Mouse (Mus musculus) cerebral cortex, adult 2 months (tissue): ENCODE measurements around the gene Mrpl33.

Experiments
- WGBS: fragments of 180-500 bp; shearing (Covaris S2); methylation state at CpG from one replicate; pipeline ENCODE4 v1.1.7; 2018; 5-methylcytosine and 5-hydroxymethylcytosine counted together

Mrpl33 gene

DNA sequence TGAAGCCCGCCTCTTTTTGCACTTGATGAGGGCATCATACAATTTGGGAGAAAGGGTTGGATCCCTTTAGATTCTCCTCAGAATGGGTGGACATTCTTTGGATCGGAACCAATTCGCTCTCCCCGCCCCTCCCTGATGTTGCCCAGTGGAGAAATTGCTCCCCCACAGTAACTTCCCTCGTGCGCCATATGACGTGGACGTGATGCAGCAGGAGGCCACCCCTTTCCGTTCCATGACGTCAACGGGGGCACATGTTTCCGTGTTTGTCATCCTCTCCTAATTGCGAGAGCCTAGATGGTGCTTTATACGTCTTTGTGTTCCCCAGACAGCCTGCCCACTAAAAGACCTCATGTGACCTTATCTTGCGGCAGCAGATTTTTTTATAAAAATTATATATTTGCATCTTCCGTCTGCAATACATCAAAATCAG, 101.6 kb downstream of the Mrpl33 start:
- 1% methylated on average over 16 of the region's 16 CpGs for WGBS

DNA sequence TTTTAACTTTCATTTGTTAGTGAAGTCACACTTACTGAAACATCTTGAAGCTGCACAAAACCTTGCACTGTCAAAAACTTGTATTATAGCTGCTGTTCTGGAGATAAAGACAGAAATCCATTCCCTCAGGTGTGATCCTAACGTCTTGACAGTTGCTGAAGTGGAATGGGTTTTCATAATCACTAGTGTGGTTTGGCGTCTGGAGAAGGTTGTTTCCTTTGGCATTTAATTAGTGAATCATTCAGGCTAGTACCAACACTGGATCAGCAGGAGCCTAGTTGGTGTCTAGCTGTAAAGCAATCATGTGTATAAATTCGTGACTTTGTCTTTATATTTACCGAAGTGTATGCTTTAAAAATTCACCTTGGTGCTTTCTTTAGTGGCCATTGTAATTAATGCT, 102.2 kb downstream of the Mrpl33 start:
- 30% methylated on average over 4 of the region's 4 CpGs for WGBS

DNA sequence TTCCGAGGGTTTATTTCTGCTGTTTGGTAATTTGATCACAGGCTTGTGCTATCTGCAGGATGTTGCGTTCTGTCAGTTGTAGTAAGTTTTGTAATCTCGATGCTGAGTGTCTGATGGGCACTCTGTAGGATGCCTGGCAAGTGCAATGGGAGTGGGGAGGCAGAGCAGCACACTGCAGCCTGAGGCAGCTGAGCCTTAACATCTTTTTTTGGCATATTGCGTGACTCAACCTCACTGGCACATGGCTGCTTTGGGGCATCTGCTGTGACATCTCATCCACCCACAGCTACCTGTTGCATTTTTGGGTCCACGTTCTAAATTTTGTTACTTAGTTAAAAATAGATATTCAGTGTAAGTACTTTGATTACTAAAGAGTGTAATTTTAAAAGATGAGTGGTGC, 108.2 kb downstream of the Mrpl33 start:
- 56% methylated on average over 5 of the region's 5 CpGs for WGBS

DNA sequence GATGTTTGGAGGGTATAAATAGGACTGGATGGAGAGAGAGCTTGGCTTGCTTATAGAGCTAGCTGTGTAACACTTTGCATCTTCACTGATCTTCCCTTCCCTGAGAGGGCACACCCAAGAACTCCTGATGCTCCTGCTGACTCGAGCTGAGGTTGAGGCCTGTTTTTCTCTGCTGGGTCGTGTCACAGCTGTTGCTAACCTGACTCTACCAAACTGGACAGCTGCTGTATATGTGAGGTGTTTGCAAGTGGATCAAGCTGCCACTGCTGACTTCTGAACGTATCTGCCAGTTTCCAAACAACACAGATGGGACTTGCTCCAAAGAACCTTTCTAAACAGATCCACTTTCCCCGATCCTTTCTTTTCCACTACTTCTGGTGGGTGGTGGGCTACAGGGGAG, 110.1 kb downstream of the Mrpl33 start:
- 80% methylated on average over 4 of the region's 4 CpGs for WGBS

DNA sequence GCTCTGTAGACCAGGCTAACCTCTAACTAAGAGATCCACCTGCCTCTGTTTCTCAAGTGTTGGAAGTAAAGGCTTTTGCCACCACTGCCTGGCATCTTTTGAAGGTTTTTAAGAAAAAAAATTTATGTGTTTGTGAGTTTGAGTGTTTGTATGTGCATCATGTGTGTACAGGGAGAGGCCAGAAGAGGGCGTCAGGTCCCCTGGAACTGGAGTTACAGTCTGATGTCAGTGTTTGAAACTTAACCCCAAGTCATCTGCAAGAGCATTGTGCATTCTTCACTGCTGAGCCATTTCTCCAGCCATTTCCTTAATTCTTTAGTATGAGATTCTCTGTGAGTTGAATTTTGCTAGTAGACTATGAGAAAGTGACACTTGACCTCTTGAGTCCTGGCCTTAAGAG, 112.7 kb downstream of the Mrpl33 start:
- WGBS: 93% methylated on average over 1 of the region's 1 CpGs

DNA sequence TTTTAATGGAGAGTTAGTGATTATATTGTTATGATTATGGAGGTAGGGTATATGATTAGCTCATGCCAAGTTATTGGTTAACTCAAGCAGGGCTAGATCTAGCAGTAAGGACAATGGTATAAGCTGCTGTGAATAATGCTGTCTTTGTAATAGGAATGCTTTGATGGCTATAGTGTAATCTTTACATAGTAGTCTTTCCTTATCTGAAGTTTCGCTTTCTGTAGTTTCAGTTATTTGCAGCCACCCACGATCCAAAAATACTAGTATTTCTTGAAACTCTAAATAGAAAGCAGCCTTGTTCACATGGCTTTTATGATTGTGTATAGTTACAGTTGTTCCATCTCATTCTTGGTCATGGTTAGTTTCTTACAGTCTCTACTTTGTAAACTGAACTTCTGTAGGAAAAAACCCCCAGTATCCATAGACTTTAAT, 116.6 kb downstream of the Mrpl33 start:
- 61% methylated on average over 2 of the region's 2 CpGs for whole genome bisulfite sequencing

DNA sequence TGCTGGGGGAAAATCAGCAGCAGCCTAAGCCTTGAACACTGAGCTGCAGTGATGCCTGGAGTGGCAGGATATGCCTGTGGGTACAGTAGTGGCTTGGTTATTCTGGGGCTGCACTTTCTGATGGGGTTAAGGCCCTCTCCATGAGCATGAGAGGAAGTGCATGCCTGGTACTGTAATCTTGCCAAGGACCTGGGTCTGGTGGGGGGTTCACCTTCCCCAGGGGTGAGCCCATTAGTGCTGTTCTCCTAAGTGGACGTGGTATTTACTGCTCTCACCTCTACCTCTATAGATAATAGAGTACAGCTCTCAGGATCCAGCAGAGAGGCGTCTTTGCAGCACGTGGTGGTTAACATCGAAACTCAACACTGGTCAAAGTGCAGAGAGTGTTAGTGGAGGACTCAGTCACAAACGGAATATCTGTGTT, 117.1 kb downstream of the Mrpl33 start:
- WGBS: 88% methylated on average over 5 of the region's 5 CpGs
